Mouse (Mus musculus): ENCODE results near the gene H2-Oa. TPM values are rescaled to one million over a fixed set of nuclear protein-coding genes. Genes with fewer than 3 reads are reported as not detected.

The H2-Oa gene
- polyA plus RNA-seq, 1 experiment from 2014 or later: not detected

Other genes starting within 250 kb of the H2-Oa start
- gene Cd320, start 249.2 kb upstream of the H2-Oa start, polyA plus RNA-seq (2014; fragmentation: Nextera tagmentation; extraction: Ambion mirVana): 43.5 and 49.2 TPM in 2 replicates
- not detected in 2 replicates for gene Gm7029, start 218.5 kb upstream of the H2-Oa start, polyA plus RNA-seq (2014; fragmentation: Nextera tagmentation; extraction: Ambion mirVana)
- gene Kifc1, start 201.7 kb upstream of the H2-Oa start, polyA plus RNA-seq (2014; fragmentation: Nextera tagmentation; extraction: Ambion mirVana): 4.5 and 5.4 TPM in 2 replicates
- gene Platr17, start 187.2 kb upstream of the H2-Oa start, polyA plus RNA-seq (2014; fragmentation: Nextera tagmentation; extraction: Ambion mirVana): 0.26 and 0.35 TPM in 2 replicates
- 24.5 and 27.2 TPM in 2 replicates for gene Daxx, start 182.9 kb upstream of the H2-Oa start, polyA plus RNA-seq (2014; fragmentation: Nextera tagmentation; extraction: Ambion mirVana)
- gene Tapbp, start 176.4 kb upstream of the H2-Oa start, polyA plus RNA-seq (2014; fragmentation: Nextera tagmentation; extraction: Ambion mirVana): 44.9 and 47.1 TPM in 2 replicates
- 4.5 and 8.9 TPM in 2 replicates for gene Zbtb22, start 176.4 kb upstream of the H2-Oa start, polyA plus RNA-seq (2014; fragmentation: Nextera tagmentation; extraction: Ambion mirVana)
- gene Rgl2, start 162.8 kb upstream of the H2-Oa start, polyA plus RNA-seq (2014; fragmentation: Nextera tagmentation; extraction: Ambion mirVana): 30.3 and 38.9 TPM in 2 replicates
- gene Pfdn6, start 152.0 kb upstream of the H2-Oa start, polyA plus RNA-seq (2014; fragmentation: Nextera tagmentation; extraction: Ambion mirVana): 110 TPM in 2 replicates
- gene Wdr46, start 151.7 kb upstream of the H2-Oa start, polyA plus RNA-seq (2014; fragmentation: Nextera tagmentation; extraction: Ambion mirVana): 14.7 and 15.5 TPM in 2 replicates
- gene B3galt4, start 140.9 kb upstream of the H2-Oa start, polyA plus RNA-seq (2014; fragmentation: Nextera tagmentation; extraction: Ambion mirVana): 3.8 and 4.6 TPM in 2 replicates
- gene Vps52, start 136.5 kb upstream of the H2-Oa start, polyA plus RNA-seq (2014; fragmentation: Nextera tagmentation; extraction: Ambion mirVana): 27.6 and 30.6 TPM in 2 replicates
- 1,085 and 1,186 TPM in 2 replicates for gene Rps18, start 136.3 kb upstream of the H2-Oa start, polyA plus RNA-seq (2014; fragmentation: Nextera tagmentation; extraction: Ambion mirVana)
- 32.3 and 37.8 TPM in 2 replicates for gene H2-K1, start 92.0 kb upstream of the H2-Oa start, polyA plus RNA-seq (2014; fragmentation: Nextera tagmentation; extraction: Ambion mirVana)
- 5.4 and 7.4 TPM in 2 replicates for gene Ring1, start 67.7 kb upstream of the H2-Oa start, polyA plus RNA-seq (2014; fragmentation: Nextera tagmentation; extraction: Ambion mirVana)
- 46.8 and 57.7 TPM in 2 replicates for gene H2-Ke6, start 64.3 kb upstream of the H2-Oa start, polyA plus RNA-seq (2014; fragmentation: Nextera tagmentation; extraction: Ambion mirVana)
- gene Slc39a7, start 60.7 kb upstream of the H2-Oa start, polyA plus RNA-seq (2014; fragmentation: Nextera tagmentation; extraction: Ambion mirVana): 48.0 and 53.2 TPM in 2 replicates
- 14.2 and 16.4 TPM in 2 replicates for gene Rxrb, start 60.5 kb upstream of the H2-Oa start, polyA plus RNA-seq (2014; fragmentation: Nextera tagmentation; extraction: Ambion mirVana)
- gene Col11a2, start 52.9 kb upstream of the H2-Oa start, polyA plus RNA-seq (2014; fragmentation: Nextera tagmentation; extraction: Ambion mirVana): 0.32 and 0.51 TPM in 2 replicates
- 5.7 and 9.3 TPM in 2 replicates for gene H2-DMa, start 27.2 kb downstream of the H2-Oa start, polyA plus RNA-seq (2014; fragmentation: Nextera tagmentation; extraction: Ambion mirVana)
- gene Brd2, start 30.3 kb downstream of the H2-Oa start, polyA plus RNA-seq (2014; fragmentation: Nextera tagmentation; extraction: Ambion mirVana): 72.8 and 74.9 TPM in 2 replicates
- gene H2-DMb2, start 51.0 kb downstream of the H2-Oa start, polyA plus RNA-seq (2014; fragmentation: Nextera tagmentation; extraction: Ambion mirVana): 0.32 and 0.36 TPM in 2 replicates
- gene H2-DMb1, start 60.7 kb downstream of the H2-Oa start, polyA plus RNA-seq (2014; fragmentation: Nextera tagmentation; extraction: Ambion mirVana): 0.38 and 0.62 TPM in 2 replicates
- gene Tap1, start 95.2 kb downstream of the H2-Oa start, polyA plus RNA-seq (2014; fragmentation: Nextera tagmentation; extraction: Ambion mirVana): 1.7 and 1.9 TPM in 2 replicates
- 1.6 and 1.7 TPM in 2 replicates for gene Psmb9, start 95.4 kb downstream of the H2-Oa start, polyA plus RNA-seq (2014; fragmentation: Nextera tagmentation; extraction: Ambion mirVana)
- gene Psmb8, start 105.4 kb downstream of the H2-Oa start, polyA plus RNA-seq (2014; fragmentation: Nextera tagmentation; extraction: Ambion mirVana): 4.4 and 4.6 TPM in 2 replicates
- 2.1 and 2.8 TPM in 2 replicates for gene Tap2, start 111.2 kb downstream of the H2-Oa start, polyA plus RNA-seq (2014; fragmentation: Nextera tagmentation; extraction: Ambion mirVana)
- not detected in 2 replicates for gene H2-Ob, start 146.6 kb downstream of the H2-Oa start, polyA plus RNA-seq (2014; fragmentation: Nextera tagmentation; extraction: Ambion mirVana)
- 7.0 and 10.0 TPM in 2 replicates for gene H2-Ab1, start 165.3 kb downstream of the H2-Oa start, polyA plus RNA-seq (2014; fragmentation: Nextera tagmentation; extraction: Ambion mirVana)
- 1.2 and 2.5 TPM in 2 replicates for gene H2-Aa, start 195.5 kb downstream of the H2-Oa start, polyA plus RNA-seq (2014; fragmentation: Nextera tagmentation; extraction: Ambion mirVana)
- gene H2-Eb1, start 213.5 kb downstream of the H2-Oa start, polyA plus RNA-seq (2014; fragmentation: Nextera tagmentation; extraction: Ambion mirVana): 2.6 and 3.0 TPM in 2 replicates
- gene H2-Eb2, start 233.3 kb downstream of the H2-Oa start, polyA plus RNA-seq (2014; fragmentation: Nextera tagmentation; extraction: Ambion mirVana): not detected in 2 replicates